Mouse (Mus musculus): Measurements from ENCODE around the gene Naa20. TPM values are rescaled to one million over a fixed set of nuclear protein-coding genes. Genes with fewer than 3 reads are reported as not detected.

Naa20 gene
- 10 to 100 TPM; 68.4 to 69.2 TPM for total RNA-seq (2021)

GRCm38 (mm10) chr2:145901861-145902260 is at the start of gene Naa20:
TSS of gene Naa20 (plus strand) at chr2:145902099.
- DNase-seq (ENCODE audit: extremely low spot score in 1 of 2, low spot score in 1 of 2) = no peak

- no peak for DNase-seq (ENCODE audit: extremely low spot score in 1 of 2, low spot score in 1 of 2)
Observed at GRCm38 (mm10) chr2:145855831-145856230, 46.1 kb upstream of the Naa20 start.

- DNase-seq (ENCODE audit: extremely low spot score in 1 of 2, low spot score in 1 of 2) = no peak
Observed at GRCm38 (mm10) chr2:145857864-145858263, 44.0 kb upstream of the Naa20 start.

GRCm38 (mm10) chr2:145859442-145859931 is 42.4 kb upstream of the Naa20 start:
- DNase-seq (ENCODE audit: extremely low spot score in 1 of 2, low spot score in 1 of 2) = no peak

GRCm38 (mm10) chr2:145859932-145860801 is 41.7 kb upstream of the Naa20 start:
- peak; percentile 76 to 81 for DNase-seq (ENCODE audit: extremely low spot score in 1 of 2, low spot score in 1 of 2)

- no peak for DNase-seq (ENCODE audit: extremely low spot score in 1 of 2, low spot score in 1 of 2)
Observed at GRCm38 (mm10) chr2:145861193-145862123, 40.4 kb upstream of the Naa20 start.

GRCm38 (mm10) chr2:145862206-145862817 is 39.6 kb upstream of the Naa20 start:
- DNase-seq (ENCODE audit: extremely low spot score in 1 of 2, low spot score in 1 of 2) = no peak

- no peak for DNase-seq (ENCODE audit: extremely low spot score in 1 of 2, low spot score in 1 of 2)
Observed at GRCm38 (mm10) chr2:145865344-145865743, 36.6 kb upstream of the Naa20 start.

GRCm38 (mm10) chr2:145866238-145866637 is 35.7 kb upstream of the Naa20 start:
- no peak for DNase-seq (ENCODE audit: extremely low spot score in 1 of 2, low spot score in 1 of 2)

GRCm38 (mm10) chr2:145866695-145867449 is 35.0 kb upstream of the Naa20 start:
- DNase-seq (ENCODE audit: extremely low spot score in 1 of 2, low spot score in 1 of 2) = no peak

- no peak for DNase-seq (ENCODE audit: extremely low spot score in 1 of 2, low spot score in 1 of 2)
Observed at GRCm38 (mm10) chr2:145871308-145871707, 30.6 kb upstream of the Naa20 start.

GRCm38 (mm10) chr2:145872099-145872498 is 29.8 kb upstream of the Naa20 start:
- no peak for DNase-seq (ENCODE audit: extremely low spot score in 1 of 2, low spot score in 1 of 2)

- DNase-seq (ENCODE audit: extremely low spot score in 1 of 2, low spot score in 1 of 2) = no peak
Observed at GRCm38 (mm10) chr2:145873953-145874352, 27.9 kb upstream of the Naa20 start.

- DNase-seq (ENCODE audit: extremely low spot score in 1 of 2, low spot score in 1 of 2) = no peak
Observed at GRCm38 (mm10) chr2:145874879-145875482, 26.9 kb upstream of the Naa20 start.

- no peak for DNase-seq (ENCODE audit: extremely low spot score in 1 of 2, low spot score in 1 of 2)
Observed at GRCm38 (mm10) chr2:145877191-145877590, 24.7 kb upstream of the Naa20 start.

GRCm38 (mm10) chr2:145880887-145881747 is 20.8 kb upstream of the Naa20 start:
- no peak for DNase-seq (ENCODE audit: extremely low spot score in 1 of 2, low spot score in 1 of 2)

GRCm38 (mm10) chr2:145881932-145882331 is 20.0 kb upstream of the Naa20 start:
- no peak for DNase-seq (ENCODE audit: extremely low spot score in 1 of 2, low spot score in 1 of 2)

GRCm38 (mm10) chr2:145882398-145882797 is 19.5 kb upstream of the Naa20 start:
- no peak for DNase-seq (ENCODE audit: extremely low spot score in 1 of 2, low spot score in 1 of 2)
